In genomic region chr14:104279890-104280289, GRCm38 (mm10) we compare ENCODE assay signal across 17 mouse cellular contexts.
A peak's percentile ranks its signal among the peaks of the same experiment; 100 is the strongest.
DNase-seq lines count a peak whose midpoint lies in the region; ATAC-seq and TF ChIP-seq lines count a peak whose summit lies in the region.
"Had no signal": no experiment of that assay in that cellular context is flagged by ENCODE, and none has a peak within 500 bp of the region (broad histone marks: within the 10 kb centered on the region; RNA-seq: fewer than 3 reads in every experiment).

No protein-coding gene starts in this region.

- H3K9ac ChIP-seq in lung, embryonic 14.5 days: no peak overlapping the region
- H3K9ac ChIP-seq: heart, embryonic 12.5 days; liver, embryonic 12.5 days had no signal

- no peaks in the 10 kb centered on the region for H3K9me3 ChIP-seq in lung, embryonic 14.5 days (ENCODE audit: low read depth, low read length)
- H3K9me3 ChIP-seq: heart, embryonic 12.5 days; liver, embryonic 12.5 days had no signal

- DNase-seq in lung, embryonic 14.5 days: peak; percentile 8
- no peak for DNase-seq in lung, adult 2 months
- peak; percentile 73 for DNase-seq in brain, embryonic 14.5 days (ENCODE audit: low read depth)
- peak; percentile 56 for DNase-seq in cerebellum, adult 11 months
- DNase-seq in cerebellum, postnatal 25 days: peak; percentile 71 to 82
- DNase-seq in gastrocnemius, postnatal 36 days: no peak
- DNase-seq in embryo, embryonic 11 days: no peak
- DNase-seq: adrenal gland, postnatal 10 days; gastrocnemius, postnatal 25 days; heart, postnatal 36 days; kidney, adult 2 months; kidney, postnatal 36 days; right cerebral cortex, postnatal 14 days; thymus, postnatal 36 days had no signal

- TF ChIP-seq POLR2A in lung, adult 2 months (IDR thresholded peaks at IDR 0.05; ENCODE audit: borderline replicate concordance, extremely low read depth, low read depth, low read length): no peak
- TF ChIP-seq POLR2A in brain, embryonic 14.5 days (IDR thresholded peaks at IDR 0.05; ENCODE audit: borderline replicate concordance, extremely low read depth, insufficient read depth, insufficient read length, poor library complexity, severe bottlenecking): no peak

- H3K4me3 ChIP-seq in lung, embryonic 14.5 days (ENCODE audit: low read depth, low read length): no peak overlapping the region
- H3K4me3 ChIP-seq in lung, adult 2 months (replicated peaks; ENCODE audit: extremely low read depth, low read depth, low read length): no peak overlapping the region
- H3K4me3 ChIP-seq: heart, embryonic 12.5 days; liver, embryonic 12.5 days had no signal

- no peak for TF ChIP-seq CTCF in lung, embryonic 14.5 days (IDR thresholded peaks at IDR 0.05; ENCODE audit: low read depth)
- TF ChIP-seq CTCF in lung, adult 2 months (IDR thresholded peaks at IDR 0.05; ENCODE audit: insufficient read depth, low read length): no peak
- TF ChIP-seq CTCF in brain, embryonic 14.5 days (IDR thresholded peaks at IDR 0.05; ENCODE audit: borderline replicate concordance, extremely low read depth, insufficient read depth, insufficient read length): no peak

- 72% methylated on average over 5 of the region's 5 CpGs for WGBS in lung, embryonic 14.5 days
- 66% methylated on average over 5 of the region's 5 CpGs for WGBS in lung, adult 2 months

- H3K4me1 ChIP-seq in lung, embryonic 14.5 days (ENCODE audit: insufficient read depth): no peaks in the 10 kb centered on the region
- no peaks in the 10 kb centered on the region for H3K4me1 ChIP-seq in lung, adult 2 months (ENCODE audit: control insufficient read depth, insufficient read depth, low read length)
- H3K4me1 ChIP-seq: heart, embryonic 12.5 days; liver, embryonic 12.5 days had no signal

- H3K27ac ChIP-seq in lung, embryonic 14.5 days (ENCODE audit: low read depth): no peak overlapping the region
- H3K27ac ChIP-seq: liver, embryonic 12.5 days had no signal

- H3K27me3 ChIP-seq in lung, embryonic 14.5 days (ENCODE audit: insufficient read depth, low read length): no peaks in the 10 kb centered on the region
- H3K27me3 ChIP-seq: heart, embryonic 12.5 days; liver, embryonic 12.5 days had no signal

- no peak for ATAC-seq in lung, embryonic 14.5 days (ENCODE audit: insufficient read depth)
- ATAC-seq: CD4-positive, CD25-positive, alpha-beta regulatory T cell, adult 4 months; liver, embryonic 12.5 days had no signal

- H3K36me3 ChIP-seq in lung, embryonic 14.5 days (ENCODE audit: insufficient read depth): no peaks in the 10 kb centered on the region
- H3K36me3 ChIP-seq: heart, embryonic 12.5 days; liver, embryonic 12.5 days had no signal

- no peak overlapping the region for H3K4me2 ChIP-seq in lung, embryonic 14.5 days
- H3K4me2 ChIP-seq: heart, embryonic 12.5 days; liver, embryonic 12.5 days had no signal

- intact Hi-C loops in gastrocnemius, postnatal 36 days (cut with DNase I): no loop called here

Comparison
In these comparisons a context has a peak if more than half of its experiments do, and no peak if none do; other contexts are left out.
1. DNase-seq: peak in lung, embryonic 14.5 days (single experiment), brain, embryonic 14.5 days (single experiment), cerebellum, adult 11 months (single experiment) and cerebellum, postnatal 25 days (2 of 2); none in lung, adult 2 months (single experiment), gastrocnemius, postnatal 36 days (0 of 2) and embryo, embryonic 11 days (single experiment).